Mouse (Mus musculus): ENCODE results near the gene Bud31.
A peak's percentile ranks its signal among the peaks of the same experiment; 100 is the strongest.
"Not testable (repeated sequence)": the region's sequence is repeated elsewhere in the genome, so short reads cannot be mapped to it uniquely, and the experiment has no call there.

Bud31 gene

GRCm38 (mm10) chr5:145129124-145129523, 11.0 kb upstream of the Bud31 start:
- no peak for DNase-seq (ENCODE audit: low spot score)

DNA sequence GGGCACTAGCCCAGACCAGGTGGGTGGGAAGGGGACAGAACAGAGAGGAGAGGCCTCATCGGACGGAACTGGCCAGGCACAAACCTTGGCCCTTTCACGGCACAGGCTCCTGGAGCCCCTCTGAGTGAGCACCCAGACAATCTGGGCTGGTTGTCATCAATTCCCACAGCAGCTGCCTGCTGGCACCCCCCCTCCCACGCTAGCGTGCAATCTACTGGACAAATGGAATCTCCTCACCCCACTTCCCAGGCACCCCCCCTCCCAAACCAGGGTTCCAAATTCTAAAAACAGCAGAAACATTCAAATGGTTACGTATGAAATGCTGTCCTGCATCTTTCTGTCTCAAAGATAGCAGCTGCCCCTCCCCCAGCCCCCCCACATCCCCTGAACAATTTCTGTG, 10.4 kb upstream of the Bud31 start:
- not testable (repeated sequence) for DNase-seq (ENCODE audit: low spot score)

- DNase-seq (ENCODE audit: low spot score) = no peak
These were observed 10.0 kb upstream of the Bud31 start for GRCm38 (mm10) chr5:145130191-145130590.

GRCm38 (mm10) chr5:145130995-145131394, 9.2 kb upstream of the Bud31 start:
- no peak for DNase-seq (ENCODE audit: low spot score)

- not testable (repeated sequence) for DNase-seq (ENCODE audit: low spot score)
These were observed 6.9 kb upstream of the Bud31 start for GRCm38 (mm10) chr5:145133275-145133674.

DNA sequence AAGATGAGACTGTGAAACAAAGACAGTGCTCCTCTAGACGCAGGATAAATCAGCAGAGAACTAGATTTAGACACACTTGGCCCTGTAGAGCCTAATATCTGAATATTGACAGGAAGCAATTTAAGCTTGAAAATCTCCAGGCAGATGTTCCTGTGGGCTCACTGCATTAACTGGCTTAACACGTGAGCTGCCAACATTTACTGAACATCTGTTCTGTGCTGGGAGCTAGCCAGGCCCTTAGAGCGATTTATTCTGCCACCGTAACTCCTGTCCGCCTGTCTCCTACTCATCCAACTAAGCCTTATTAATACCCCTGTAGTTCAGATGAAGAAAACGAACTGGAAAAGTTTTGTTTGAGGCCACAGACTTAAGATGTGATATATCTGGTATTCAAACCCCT, 1.3 kb upstream of the Bud31 start:
- DNase-seq (ENCODE audit: low spot score) = no peak

DNA sequence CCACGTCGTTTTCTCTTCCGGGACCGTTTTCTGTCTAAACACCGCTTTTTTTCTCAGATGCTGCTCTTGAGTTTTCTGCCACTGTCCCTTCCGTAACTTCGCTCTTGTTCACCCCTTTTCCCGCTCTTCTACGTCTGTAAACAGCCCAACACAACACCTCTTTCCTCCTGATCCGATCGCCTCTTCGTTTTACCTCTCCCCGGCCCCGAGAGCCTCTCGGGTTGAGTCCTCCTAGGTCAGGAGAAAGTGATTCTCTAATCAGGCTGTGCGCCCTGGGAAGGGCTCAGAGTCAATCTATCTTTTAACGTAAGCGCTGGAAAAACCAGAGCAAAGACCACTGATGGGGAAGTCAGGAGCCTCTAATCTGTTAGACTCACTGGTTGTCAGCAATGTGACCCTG, 449 bp downstream of the Bud31 start:
- DNase-seq (ENCODE audit: low spot score) = peak; percentile 42

DNA sequence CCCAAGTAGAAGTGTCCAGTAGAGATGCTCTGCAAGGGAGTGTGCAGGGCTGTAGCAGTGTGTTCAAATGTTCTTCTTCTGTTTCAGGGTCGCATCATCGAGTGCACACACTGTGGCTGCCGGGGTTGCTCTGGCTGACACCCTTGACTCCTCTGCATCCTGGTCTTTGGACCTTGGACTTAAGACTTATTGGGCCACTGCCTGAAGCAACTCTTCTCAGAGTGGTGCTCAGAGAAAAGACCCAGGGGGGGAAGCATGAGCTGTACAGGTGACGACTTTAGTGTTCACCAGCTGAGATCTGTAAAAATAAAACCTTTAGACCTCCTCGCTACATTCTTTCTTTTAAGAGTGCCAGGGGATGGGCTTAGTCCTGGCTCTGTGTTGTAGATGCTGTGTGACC, 7.6 kb downstream of the Bud31 start:
- DNase-seq (ENCODE audit: low spot score) = no peak

DNA sequence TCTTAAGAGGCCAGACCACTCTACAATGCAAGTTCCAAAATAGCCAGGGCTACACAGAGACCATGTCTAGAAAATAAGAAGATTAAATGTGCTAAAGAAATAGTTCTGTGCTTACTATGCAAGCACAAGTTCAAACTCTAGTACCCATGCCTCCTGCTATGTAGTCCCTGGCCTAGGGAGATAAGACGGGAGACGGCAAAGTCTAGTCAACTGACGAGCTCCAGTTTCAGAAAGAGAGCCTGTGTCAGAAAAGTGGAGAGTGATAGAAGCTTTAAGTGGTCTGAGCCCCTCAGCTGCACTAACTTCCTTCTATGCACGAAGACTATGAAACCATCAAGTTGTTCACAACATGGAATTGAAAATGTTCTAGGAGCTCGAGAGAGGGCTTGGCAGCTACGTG, 9.1 kb downstream of the Bud31 start:
- peak; percentile 44 for DNase-seq (ENCODE audit: low spot score)

DNA sequence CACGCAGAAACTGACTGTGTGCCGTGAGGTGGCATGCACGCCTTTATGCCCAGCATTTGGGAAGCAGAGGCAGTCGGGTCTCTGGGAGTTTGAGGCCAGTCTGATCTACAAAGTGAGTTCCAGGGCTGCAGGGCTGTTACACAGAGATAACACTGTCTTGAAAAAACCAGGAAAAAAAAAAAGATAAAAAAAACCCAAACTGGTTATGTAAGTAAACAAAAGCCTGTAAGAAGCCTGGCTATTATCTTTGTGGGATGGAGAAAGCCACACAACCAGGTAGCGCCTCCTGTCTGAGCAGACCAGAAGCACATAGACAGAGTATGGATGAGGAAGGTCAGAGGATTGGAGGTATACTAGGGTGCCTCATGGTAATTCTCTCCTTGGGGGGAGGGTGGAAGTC, 12.5 kb downstream of the Bud31 start:
- DNase-seq (ENCODE audit: low spot score) = peak; percentile 49

GRCm38 (mm10) chr5:145161361-145161760, 21.2 kb downstream of the Bud31 start:
- DNase-seq (ENCODE audit: low spot score) = no peak

GRCm38 (mm10) chr5:145164710-145165109, 24.5 kb downstream of the Bud31 start:
- DNase-seq (ENCODE audit: low spot score) = no peak

GRCm38 (mm10) chr5:145165184-145165583, 25.0 kb downstream of the Bud31 start:
- DNase-seq (ENCODE audit: low spot score) = no peak

DNA sequence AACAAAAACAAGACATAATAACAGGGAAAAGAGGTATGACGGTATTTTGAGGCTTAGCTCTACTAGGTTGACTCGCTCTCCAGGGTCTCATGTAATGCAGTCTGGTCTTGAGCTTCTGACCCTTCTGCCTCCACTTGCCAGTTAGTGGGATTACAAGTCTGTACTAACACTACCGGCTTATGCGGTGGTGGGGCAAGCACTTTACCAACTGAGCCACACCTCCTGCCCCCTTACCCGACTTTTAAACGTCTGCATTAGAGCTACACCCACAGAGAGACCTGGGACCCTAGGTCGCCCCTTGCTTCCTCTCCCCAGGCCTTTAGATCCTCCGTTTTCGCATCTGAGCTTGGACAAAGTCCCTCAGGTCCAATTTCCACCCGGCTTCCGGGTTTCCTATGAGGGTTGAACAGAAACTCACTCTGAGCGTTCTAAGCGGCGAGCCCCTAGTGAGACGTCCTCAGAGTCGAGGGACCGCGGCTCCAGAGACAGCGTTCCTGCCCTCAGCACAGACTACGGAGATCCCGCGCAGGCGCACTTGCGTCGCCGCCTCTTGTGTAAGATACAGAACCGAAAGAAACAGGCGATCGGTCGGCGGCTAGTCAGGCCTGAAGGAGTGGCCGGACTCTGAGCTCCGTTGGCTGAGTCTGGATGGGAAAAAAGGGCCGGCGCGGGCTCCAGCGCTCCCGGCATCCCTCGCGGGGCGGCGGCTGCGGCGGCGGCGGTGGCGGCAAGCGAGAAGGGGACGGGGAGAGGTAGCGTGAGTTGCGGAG, 26.6 kb downstream of the Bud31 start, which contains the start of the genes Ptcd1 and Cpsf4:
TSS of gene Ptcd1 (minus strand) at position 573 of the 770 bp plus-strand sequence.
TSS of gene Cpsf4 (plus strand) at position 678 of the 770 bp plus-strand sequence.
- DNase-seq (ENCODE audit: low spot score) = peak; percentile 99

DNA sequence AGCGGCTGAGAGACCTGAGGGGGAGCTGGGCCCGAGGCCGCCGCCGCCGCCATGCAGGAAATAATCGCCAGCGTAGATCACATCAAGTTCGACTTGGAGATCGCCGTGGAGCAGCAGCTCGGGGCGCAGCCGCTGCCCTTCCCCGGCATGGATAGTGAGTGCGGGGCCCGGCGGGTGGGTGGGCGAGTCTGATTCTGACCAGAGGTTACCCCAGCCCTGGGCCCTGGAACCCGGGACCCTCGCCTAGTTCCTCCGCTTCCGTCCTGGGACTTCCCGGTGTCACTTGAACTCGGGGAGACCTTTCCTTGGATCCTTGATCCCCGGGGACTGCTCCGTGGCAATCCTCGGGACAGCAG, 27.1 kb downstream of the Bud31 start:
- DNase-seq (ENCODE audit: low spot score) = no peak

DNA sequence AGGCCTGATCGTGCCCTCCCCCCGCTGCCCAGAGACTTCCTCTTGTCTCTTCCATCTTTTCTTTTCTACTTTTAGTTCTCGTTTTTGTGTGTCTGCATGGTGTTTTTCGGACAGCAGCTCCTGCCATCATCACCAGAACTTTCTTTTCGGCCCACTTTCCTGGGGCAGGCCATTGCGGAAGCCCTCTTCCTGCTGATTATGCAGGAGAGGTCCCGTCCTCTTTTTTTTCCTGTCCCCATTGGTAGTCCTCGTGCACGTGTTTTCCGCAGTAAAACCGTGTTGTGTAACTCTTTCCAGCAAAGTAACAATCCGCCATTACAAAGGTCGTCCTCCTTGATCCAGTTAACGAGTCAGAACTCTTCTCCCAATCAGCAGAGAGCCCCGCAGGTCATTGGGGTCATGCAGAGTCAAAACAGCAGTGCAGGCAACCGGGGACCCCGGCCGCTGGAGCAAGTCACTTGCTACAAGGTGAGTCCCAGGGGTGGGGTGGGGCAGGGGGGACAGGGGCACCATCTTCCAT, 38.4 kb downstream of the Bud31 start:
- DNase-seq (ENCODE audit: low spot score) = no peak

DNA sequence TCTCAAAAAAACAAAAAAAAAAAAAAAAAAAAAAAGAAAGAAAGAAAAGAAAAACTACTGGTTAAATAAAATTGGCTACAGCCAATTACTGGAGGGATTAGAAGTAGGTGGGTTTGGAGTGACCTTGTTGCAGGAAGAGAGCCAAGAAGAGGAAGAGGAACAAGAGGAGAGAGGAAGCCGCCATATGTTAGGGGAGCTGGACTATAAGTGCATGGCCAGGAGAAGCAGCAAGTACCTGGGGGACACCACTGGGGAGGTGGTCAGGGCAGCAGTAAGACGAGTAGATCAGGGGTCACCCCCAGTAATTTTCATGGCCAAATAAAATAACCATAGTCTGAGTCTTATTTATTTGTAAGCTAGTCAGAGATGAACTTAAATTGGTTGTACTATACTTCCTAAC, 45.1 kb downstream of the Bud31 start:
- DNase-seq (ENCODE audit: low spot score) = no peak

GRCm38 (mm10) chr5:145189416-145189815, 49.3 kb downstream of the Bud31 start:
- peak; percentile 43 for DNase-seq (ENCODE audit: low spot score)

- DNase-seq (ENCODE audit: low spot score) = peak; percentile 42
These were observed 50.2 kb downstream of the Bud31 start for GRCm38 (mm10) chr5:145190373-145190772.

- DNase-seq (ENCODE audit: low spot score) = peak; percentile 86
These were observed 51.0 kb downstream of the Bud31 start for GRCm38 (mm10) chr5:145190875-145191798.

- no peak for DNase-seq (ENCODE audit: low spot score)
These were observed 51.8 kb downstream of the Bud31 start, which contains the start of gene Atp5j2 for GRCm38 (mm10) chr5:145191962-145192361. TSS of gene Atp5j2 (minus strand) at chr5:145192062.

Data from c-Kit-positive CD71-positive TER-119-positive erythroid progenitor cells, embryonic 14.5 days (primary cell).